Mouse (Mus musculus) thymus, adult 2 months (tissue): ENCODE data around the gene Ets2.

Experiments
- CTCF ChIP-seq: fragments of 200-500 bp; IDR thresholded peaks from 2 replicates; pipeline ENCODE4 v1.5.1; 2012; ENCODE audit warnings: mild to moderate bottlenecking, control low read depth, low read length, moderate library complexity, borderline replicate concordance; ENCODE audit not compliant: control insufficient read depth, poor library complexity, insufficient read depth; ENCODE audit errors: extremely low read depth
- POLR2A ChIP-seq: fragments of 200-500 bp; IDR thresholded peaks from 2 replicates; pipeline ENCODE4 v1.6.1; 2012; ENCODE audit warnings: mild to moderate bottlenecking, low read length, control low read depth, moderate library complexity; ENCODE audit not compliant: control insufficient read depth, poor library complexity, insufficient read depth; ENCODE audit errors: extremely low read depth

- TF ChIP-seq CTCF (no peak), POLR2A (no peak)
These were observed 22.4 kb downstream of the Ets2 start for GRCm38 (mm10) chr16:95724251-95724650.
